Mouse (Mus musculus): Measurements from ENCODE around the gene Prdm2.

Gene Prdm2

GRCm38 (mm10) chr4:143213175-143213479, 332 bp upstream of the Prdm2 start:
- in situ Hi-C loops (cut with MseI, MboI) = no loop called here

- in situ Hi-C loops (cut with MseI, MboI) = no loop called here
Observed at GRCm38 (mm10) chr4:143211584-143212340, 1.0 kb downstream of the Prdm2 start.

DNA sequence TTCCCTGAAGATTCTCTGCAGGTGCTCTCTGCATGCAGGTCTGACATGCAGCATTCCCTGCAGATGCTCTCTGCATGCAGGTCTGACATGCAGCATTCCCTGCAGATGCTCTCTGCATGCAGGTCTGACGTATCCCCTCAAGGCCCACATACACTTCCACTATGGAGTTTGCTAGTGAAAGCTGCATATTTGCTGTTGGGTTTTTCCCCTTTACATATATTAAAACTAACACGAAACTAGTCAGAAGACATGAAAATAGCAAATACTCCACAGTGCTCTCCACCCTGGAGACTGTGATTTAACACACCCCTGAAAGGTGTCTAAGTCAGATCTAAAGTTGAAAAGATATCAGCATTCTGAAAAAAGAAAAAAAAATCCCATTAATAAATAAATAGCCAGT, 2.8 kb downstream of the Prdm2 start:
- in situ Hi-C loops (cut with MseI, MboI) = no loop called here

DNA sequence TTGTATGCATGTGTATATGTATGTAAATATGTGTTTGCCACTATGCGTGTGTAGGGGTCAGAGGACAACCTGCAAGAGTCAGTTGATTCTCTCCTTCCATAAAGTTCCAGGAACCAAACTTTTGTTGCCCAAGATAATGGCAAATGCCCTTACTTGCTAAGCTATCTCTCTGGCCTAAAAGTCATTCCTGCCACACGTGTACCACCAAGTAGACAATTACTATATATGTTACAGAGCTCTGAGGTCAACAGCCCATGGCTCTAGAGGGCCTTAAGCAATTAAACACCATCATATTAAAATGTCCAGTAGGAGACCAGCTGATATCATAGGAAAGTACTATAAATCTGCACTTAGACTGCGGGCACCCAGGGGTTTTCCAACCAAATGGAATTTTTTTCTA, 10.1 kb downstream of the Prdm2 start:
- in situ Hi-C loops (cut with MseI, MboI) = no loop called here

DNA sequence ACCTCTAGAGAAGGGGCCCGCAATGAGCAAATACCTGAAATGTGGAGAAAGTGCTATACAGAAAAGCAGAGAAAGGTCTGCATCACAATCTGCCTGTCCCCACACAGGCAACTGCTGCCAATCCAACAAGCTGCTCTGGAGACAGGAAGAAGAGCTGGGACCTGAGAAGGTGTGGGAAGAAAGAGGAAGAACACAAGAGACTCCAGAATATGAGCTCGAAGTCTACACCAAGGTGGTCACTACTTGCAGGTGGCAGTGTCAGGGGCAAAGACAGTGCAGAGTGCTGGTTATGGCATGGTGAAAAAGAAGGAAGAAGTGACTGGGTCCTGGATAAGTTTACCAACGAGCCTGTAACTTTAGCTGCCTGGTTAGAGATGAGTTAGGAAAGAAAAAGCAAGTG, 14.4 kb downstream of the Prdm2 start:
- in situ Hi-C loops (cut with MseI, MboI) = no loop called here

DNA sequence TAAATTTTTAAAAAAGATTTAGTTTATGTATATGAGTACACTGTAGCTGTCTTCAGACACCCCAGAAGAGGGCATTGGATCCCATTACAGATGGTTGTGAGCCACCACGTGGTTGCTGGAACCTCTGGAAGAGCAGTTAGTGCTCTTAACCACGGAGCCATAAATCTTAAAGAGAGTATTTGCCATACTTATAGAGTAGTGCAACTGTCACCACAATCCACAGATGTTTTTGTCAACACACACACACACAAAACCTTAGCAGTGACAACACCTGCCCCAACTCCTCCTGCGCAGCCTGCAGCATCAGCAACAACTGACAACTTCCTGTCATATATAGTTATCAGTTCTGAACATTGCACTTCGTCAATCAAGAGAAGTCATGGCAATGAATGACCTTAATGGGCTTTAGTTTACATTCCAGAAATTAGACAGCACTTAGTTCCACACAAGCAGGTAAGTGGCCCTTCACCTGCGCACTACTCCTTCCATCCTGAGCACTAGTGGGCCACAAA, 14.9 kb downstream of the Prdm2 start:
- in situ Hi-C loops (cut with MseI, MboI) = no loop called here

GRCm38 (mm10) chr4:143194328-143194727, 18.5 kb downstream of the Prdm2 start:
- in situ Hi-C loops (cut with MseI, MboI) = no loop called here

GRCm38 (mm10) chr4:143193164-143193563, 19.6 kb downstream of the Prdm2 start:
- in situ Hi-C loops (cut with MseI, MboI) = no loop called here

- in situ Hi-C loops (cut with MseI, MboI) = no loop called here
Observed at GRCm38 (mm10) chr4:143191783-143192182, 21.0 kb downstream of the Prdm2 start.

DNA sequence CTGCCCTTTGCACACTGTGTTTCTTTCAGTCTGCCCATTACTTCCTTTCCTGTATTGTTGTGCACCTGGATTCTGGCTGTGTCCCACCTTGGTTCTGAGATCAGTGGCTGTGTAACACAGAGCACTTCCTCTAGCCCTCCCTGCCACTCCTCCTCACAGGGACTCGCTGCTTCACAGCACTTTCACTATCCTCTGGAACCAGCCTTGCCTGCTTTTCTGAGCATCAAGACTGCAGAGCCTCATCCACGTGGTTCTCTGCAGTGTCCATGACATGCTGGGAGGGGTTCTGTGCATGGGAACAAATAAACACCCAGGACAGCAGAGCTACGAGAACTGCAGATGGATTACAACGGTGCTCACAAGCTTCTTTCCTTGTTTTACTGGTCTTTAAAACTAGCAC, 22.1 kb downstream of the Prdm2 start:
- in situ Hi-C loops (cut with MseI, MboI) = no loop called here

DNA sequence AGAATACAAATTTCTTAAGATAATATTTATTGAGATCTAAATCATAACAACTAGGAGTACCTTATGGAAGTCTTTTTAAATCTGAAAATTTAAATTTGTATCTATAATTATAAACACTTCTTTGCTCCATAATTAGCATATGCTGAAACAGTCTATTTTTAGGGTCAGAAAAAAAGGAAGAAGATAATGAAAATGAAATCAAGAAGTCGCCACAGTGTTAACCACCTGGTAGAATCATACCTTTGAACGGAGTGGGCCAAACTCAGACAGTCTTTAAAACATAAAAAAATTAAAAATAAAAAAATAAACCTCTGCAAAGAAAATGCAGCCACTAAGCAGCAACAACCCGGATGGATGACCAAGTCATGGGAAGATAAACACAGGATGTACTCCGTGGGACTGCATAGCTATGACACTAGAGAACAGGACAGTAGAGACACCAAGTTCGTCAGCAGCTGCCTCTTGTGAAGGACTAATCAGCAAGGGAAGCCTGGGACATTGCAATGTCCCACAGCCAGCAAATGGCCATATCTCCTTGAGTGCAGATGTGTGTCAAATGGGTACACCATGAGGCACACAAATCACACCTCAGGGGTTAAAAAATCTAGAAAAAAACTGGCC, 24.1 kb downstream of the Prdm2 start:
- in situ Hi-C loops (cut with MseI, MboI) = no loop called here

DNA sequence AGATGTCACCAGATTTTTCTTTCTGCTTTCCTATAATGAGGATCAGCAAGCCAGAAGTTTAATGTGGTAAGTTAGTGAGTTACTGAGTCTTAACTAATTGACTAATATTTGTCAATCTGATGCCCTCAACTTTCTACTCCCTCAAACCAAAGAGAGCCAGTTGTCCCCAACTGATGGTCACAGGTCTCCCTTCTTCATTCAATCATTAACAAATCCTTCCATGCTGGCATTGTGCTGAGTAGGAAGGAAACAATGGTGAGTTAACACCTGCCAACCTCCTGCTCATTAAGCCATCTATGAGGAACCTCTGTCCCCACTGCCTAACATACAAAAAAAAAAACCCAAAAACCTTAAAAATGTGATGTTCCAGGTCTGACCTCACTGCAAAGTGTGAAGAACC, 26.7 kb downstream of the Prdm2 start:
- in situ Hi-C loops (cut with MseI, MboI) = no loop called here

DNA sequence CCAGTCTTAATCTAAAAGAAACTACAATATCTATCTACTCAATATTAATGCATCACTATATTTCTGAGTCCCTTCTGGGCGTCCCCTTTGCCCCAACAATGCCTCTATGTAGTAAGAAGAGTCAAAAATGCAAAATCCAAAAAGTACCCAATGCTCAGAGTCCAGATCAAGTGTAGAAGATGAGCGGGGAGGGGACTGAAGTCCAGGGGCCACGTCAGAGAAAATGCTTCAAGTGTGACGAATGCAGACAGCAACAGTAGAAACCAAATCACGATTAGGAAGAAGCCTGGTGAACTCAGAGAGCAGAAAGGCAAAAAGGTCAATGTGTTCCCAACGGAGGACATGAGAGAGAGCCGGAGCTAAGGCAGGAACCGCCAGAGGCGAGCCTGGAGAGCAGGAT, 27.3 kb downstream of the Prdm2 start:
- in situ Hi-C loops (cut with MseI, MboI) = no loop called here

DNA sequence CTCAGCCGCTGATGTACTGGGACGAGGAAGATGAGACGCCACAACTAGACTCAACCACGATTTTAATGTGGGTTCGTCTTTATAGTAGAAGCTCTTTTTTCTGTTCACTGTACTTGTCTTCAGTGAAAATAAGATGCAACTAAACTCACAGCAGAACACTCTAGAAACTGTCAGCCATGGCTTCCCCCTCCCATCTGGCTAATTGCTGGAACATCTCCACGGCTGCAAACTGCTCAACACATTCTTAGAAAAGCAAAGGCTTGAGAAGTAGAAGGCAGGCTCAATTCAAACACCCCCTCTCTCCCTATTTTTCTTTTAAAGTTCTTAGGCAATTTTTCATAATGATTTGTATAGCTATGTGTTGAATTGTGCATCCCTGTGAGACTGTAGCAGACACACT, 29.7 kb downstream of the Prdm2 start:
- in situ Hi-C loops (cut with MseI, MboI) = no loop called here

DNA sequence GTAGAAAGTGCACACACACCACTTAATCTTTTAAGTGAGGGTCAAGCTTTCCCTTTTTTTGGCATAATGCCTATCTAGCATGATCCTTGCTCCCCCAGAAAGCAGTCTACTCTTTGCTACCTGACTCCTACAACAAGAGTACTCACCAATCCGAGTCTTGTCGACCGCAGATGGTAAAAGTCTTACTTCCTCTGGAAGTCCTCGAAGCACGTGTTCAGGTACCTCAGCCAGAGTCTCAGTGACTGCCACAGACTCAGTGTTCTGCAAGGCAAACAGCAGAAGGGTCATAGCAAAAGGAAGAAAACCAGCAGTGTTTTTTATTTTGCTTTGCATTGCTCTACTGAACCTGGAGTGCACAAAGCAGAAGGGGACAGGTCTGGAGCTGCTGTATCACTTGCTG, 32.1 kb downstream of the Prdm2 start:
- in situ Hi-C loops (cut with MseI, MboI) = no loop called here

- in situ Hi-C loops (cut with MseI, MboI) = no loop called here
Observed at GRCm38 (mm10) chr4:143171600-143172290, 41.0 kb downstream of the Prdm2 start.

GRCm38 (mm10) chr4:143170290-143170689, 42.5 kb downstream of the Prdm2 start:
- in situ Hi-C loops (cut with MseI, MboI) = no loop called here

DNA sequence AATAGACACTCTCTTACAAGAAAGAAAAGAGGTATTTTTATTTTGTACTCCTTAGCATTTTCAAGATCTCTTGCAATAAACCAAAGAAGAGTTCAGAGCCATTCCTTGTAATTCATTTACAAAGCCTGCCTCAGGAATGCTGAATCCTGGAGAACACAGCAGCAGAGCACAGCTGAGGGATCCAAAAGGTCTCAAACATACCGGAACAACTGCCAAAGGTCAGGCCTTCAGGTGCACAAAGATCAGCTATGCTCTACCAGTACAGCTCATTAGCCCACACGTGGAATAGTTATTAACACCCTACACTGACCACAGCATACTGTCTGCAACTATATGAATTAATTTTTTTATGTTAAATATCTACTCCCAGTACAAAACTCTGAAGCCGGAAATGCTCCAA, 44.7 kb downstream of the Prdm2 start:
- in situ Hi-C loops (cut with MseI, MboI) = no loop called here

DNA sequence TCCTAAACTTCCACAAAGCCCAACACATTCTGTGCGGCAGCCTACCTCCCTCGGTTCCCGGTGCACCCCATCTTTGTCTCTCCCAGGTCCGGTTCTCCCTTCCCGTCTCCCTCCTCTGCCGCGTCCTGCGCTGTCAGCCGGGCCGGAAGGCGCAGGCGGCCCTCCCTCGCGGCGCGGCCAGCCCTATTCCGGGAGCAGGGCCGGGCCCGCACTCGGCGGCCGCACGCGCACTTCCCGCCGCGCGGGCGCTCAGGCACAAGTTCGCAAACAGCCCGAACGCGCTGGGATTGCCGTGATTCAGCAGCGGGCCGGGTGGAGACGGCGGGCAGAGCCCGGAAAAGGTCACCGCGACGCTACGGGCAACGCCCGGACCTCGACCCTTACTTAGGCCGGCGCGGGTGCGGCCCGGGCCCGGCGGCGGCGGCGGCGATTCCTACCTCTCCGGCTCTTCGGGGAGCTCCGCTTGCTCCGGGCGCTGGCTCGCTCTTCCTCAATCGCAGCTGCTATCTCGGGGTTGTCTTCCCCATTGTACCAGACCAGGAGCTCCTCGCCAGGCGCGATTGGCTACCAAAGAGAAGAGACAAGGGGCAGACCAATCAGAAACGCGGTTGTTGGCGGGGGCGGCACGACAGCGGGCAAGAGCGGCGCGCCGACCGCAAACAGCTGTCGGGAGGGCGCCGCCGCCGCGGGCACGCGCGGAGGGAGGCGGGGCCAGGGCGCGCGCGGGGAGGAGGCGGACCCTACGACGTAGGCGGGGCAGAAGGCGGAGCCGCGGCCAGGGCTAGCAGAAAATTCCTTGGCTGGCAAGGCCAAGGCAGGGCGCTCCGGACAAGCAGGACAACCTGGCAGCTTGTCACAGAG, 50.9 kb downstream of the Prdm2 start:
- in situ Hi-C loops (cut with MseI, MboI) = no loop called here

- in situ Hi-C loops (cut with MseI, MboI) = no loop called here
Observed at GRCm38 (mm10) chr4:143160826-143161225, 52.0 kb downstream of the Prdm2 start.

- in situ Hi-C loops (cut with MseI, MboI) = no loop called here
Observed at GRCm38 (mm10) chr4:143159336-143159735, 53.5 kb downstream of the Prdm2 start.

DNA sequence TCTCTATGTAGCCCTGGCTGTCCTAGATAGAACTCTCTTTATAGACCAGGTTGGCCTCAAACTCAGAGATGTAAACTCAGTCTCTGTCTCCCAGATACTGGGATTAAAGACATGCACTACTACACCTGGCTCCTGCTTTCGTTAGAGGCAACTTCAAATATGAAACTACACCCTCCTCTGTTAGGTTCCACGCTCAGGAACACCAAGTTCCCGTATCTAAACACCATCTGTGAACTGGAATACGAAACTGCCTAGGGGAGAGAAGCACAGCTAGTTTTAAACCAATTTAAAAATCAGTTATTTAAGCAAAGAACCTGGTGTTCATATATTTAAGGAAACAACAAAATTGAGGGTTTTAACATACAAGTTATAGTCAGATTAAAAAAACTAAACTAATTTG, 56.9 kb downstream of the Prdm2 start:
- in situ Hi-C loops (cut with MseI, MboI) = no loop called here

Measured in mouse trophoblast stem cell (cell line).